Mouse (Mus musculus) T-cell, adult 2 months (primary cell): ENCODE measurements around the gene Irx5.

Source experiments
- DNase-seq: peaks from one replicate; pipeline ENCODE4 v3.0.0; 2022; ENCODE audit warnings: low spot score

Irx5 gene

DNA sequence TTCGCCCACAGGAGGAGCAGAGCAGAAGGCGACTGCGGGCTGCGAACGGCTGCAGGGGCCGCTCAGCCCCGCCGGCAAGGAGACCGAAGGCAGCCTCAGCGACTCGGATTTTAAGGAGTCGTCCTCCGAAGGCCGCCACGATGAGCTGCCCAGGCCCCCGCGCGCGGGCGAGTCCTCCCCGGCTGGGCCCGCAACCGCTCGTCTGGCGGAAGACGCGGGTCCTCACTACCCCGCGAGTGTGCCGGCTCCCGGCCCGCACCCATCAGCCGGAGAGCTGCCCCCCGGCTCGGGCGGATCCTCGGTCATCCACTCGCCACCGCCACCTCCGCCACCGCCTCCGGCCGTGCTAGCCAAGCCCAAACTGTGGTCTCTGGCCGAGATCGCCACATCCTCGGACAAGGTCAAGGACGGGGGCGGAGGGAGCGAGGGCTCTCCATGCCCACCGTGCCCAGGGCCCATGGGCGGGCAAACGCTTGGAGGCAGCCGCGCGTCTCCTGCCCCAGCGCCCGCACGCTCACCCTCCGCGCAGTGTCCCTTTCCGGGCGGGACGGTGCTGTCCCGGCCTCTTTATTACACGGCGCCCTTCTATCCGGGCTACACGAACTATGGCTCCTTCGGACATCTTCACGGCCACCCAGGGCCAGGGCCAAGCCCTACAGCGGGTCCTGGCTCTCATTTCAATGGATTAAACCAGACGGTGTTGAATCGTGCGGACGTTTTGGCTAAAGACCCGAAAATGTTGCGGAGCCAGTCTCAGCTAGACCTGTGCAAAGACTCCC, 2.8 kb downstream of the Irx5 start:
- no peak for DNase-seq

DNA sequence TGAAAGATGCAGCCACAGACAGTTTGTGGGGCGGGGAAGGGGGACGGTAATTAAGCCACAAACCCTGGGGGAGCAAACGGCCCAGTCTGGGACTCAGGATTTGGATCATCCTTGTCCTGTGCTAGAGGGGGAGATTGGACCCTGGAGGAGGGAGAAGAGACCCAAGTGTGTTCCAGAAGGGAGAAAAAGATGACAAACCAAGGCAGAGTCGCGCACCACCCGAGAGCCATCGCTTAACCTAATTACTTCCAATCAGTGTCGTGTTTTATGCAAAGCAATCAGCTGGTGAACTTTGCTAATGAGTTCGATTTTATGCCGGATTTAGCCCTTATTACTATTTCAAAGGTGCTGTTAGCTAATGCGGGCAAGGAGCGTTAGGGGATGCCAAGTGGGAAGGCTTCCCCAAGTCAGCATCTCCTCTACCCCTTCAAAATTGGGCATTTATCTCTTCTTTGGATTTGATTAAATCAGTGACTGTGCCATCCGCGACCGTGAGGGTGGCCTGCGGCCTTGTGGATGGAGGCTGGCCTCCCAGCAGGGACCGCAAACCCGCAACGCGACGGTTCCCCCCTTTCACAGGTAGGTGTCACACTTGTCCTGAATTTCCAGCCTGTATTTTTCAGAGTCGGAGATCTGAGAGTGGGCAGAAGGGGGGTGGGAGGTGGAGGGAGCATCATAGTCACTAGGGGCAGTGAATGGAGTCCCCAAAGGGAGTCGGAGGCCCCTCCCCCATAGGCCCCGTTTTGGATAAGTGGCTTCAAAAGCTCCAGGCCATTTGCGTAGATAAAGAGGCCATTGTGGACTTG, 4.3 kb downstream of the Irx5 start:
- no peak for DNase-seq

DNA sequence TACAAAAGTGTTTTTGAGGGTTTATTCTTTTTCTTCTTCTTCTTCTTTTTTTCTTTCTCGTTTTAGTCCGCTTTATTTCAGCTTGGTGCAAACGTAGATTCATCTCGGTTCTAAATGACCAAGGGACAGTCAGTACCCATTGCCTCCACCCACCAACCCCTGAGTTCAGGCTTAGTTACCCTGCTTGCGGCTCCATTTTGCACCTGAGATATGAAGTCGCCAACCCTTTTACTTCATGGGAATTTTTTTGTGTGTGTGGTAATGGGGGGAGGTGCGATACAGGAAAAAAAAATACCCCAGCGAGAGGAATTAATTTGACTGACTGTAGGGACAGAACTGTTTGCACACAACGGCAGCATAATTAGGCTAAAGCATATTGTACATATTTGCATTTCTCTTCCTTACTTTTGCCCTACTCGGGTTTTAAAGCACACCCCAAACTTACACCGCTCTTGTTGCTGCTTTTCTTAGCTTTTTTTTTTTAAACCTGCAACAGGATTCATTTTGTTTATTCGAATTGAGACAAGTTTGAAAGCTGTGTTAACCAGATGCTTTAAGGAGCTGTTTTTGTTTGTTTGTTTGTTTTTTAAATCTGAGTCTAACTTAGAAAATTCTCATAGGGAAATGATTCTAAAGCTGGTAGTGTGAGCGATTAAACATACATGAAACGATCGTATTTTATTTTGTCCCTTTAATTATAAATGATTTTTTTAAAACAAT, 5.1 kb downstream of the Irx5 start:
- DNase-seq, result no peak

DNA sequence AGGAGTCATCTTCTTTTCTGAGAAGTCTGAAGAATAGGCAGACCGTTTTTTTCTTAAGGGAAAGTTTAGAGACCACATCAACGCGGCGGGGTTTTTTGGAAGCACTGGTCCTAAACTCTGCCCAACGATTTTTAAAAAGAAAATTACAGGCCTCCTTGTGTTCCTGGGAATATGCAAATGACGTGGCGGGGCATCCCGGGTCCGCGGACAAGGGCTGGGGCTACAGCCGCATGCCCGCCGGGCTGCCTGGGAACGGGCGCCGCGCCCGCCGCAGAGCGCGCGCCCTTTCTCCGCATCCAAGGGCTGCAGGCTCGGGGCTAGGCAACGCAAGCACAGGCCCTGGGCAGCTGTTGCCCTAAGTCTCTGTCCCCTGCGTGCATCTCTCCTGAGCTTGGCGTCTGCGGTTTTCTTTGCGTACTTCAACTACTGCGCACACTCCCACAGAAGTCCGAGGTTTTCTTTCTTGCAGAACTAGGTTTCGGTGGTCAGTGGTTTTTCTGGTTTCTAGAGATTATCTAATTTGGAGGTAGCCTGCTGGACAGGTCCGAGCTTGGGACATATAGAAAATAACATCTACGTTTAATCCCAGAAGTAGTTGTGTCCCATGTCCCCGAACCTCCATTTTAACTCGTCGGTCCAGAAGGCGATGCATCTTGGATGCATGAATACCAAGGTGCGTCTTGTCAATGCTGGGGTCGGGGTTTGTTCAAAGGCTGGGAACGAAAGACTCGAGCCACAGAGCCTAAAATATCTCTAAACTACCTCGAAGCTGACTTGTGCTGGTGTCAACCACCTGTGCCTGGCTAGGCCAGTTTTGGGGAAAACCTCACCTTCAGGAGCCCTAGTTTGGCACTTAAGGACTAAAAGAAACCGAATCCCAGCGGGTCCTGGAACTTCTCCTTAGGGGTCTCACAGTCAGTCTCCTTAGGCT, 6.1 kb downstream of the Irx5 start:
- DNase-seq, result no peak

DNA sequence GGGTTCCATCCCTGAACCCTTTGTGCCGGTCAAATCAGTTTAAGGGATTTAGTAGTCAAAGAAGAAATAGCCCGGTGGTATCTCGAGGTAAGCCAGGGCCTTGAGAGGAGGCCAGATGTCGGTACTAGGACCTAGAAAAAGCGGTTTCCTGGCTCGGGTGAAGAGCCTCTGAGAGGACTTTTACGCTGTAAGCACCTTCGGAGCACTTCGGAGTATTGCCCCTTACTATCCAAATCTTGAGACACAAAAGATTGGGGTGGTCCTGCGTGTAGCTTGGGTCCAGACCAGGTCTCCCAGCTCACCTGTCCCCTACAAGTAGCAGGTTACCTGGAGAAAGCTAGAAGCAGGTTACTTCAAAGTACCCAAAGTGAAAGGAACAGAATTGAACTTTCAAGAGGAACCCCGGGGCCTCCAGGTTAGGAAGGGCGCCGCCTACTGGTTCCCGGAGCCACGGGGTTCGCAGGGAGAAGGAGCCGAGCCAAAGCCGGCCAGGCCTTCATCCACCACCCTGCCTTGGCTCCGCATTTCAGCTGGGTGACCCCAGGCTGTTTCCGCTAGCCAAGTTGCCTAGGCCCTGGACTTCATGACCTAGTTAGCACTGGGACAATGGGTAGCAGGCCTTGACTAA, 6.8 kb downstream of the Irx5 start:
- peak; percentile 48 for DNase-seq

DNA sequence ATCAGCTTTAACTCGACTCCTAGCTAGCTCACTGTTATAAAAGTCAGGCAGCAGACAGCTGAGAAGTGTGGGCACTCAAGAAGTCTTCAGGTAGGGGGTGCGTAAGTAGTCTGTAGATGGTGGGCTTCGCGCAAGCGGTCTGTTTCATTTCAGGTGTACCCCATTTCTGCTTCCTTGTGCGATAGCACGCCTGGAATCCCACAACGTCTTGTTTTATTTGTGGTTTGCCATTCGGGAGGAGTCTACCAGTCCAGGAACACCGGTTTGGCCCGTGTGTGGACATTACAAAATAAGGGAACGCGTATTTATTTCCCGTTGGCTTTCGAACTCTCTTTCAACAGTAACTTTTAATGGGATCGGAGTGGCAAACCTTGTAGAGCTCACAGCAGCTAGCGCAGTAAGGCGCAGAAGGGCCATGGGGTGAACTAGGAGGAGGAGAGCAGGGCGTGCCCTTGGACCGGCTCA, 7.4 kb downstream of the Irx5 start:
- no peak for DNase-seq

DNA sequence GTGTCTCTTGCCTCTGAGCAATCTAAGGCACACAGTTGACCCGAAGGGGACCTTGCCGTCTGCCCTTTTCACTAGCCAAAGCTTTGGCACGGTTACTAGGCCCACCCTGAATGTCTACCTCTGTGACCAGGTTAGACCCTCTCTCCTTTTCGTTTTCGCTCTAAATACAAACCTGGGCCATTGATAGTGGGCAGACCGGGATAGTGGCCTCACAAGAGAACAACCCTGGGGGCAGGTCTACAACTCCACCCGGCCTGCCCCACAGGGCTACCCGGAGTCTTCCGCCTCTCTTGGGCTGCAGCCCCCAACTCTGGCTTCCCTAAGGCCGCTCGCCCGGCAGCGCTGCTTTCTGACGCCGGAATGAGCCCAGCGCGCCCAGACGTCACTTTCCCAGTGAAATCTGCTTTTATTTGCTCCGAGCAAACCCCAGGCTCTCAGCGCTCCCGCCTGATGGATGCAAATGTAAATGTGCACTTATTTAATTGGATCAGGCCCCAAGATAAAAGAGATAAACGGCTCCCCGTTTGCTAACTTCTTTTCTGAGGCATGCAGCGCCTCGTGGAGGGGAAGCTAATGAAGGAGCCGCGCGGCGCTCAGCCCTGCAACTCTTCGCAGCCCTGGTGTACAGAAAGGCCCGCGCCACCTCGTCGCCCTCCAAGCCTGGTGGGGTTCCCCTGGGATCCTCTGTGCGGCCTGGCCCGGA, 8.0 kb downstream of the Irx5 start:
- DNase-seq, result no peak

DNA sequence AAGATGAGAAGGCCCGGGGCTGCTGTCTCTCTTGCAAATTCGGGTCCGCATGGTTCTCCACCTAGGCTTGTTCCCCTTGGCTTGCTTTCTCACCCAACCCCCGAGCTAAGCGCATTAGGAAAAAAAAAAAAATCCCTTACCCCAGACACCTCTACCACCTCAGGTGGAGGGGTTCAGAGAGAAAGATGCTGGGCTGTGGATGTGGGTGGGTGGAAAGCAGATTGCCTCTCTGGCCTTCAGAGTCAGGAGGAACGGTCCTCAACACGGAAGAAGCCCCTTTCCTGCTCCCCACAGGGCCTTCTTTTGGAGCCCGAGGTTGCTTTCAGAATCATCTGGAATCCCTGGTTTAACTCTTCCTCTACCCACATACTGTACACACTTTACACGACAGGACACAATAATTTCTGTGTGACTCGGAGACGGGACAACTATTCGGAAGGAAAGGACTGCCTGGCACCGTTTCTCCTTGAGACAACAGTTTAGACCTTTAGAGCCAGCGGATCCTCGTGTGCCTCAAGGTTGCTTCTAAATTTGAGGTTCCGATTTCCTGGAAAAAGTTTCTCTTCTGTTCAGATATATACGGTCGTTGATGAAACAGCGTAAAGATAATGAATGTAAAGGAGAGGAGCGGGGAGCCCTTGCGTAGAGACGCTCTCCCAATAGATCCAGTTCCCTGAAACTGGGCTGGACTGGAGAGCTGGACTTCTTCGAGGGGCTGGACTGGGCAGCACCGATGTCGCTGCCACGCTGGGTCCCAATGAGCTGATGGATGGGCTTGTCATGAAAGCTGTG, 8.7 kb downstream of the Irx5 start:
- no peak for DNase-seq

DNA sequence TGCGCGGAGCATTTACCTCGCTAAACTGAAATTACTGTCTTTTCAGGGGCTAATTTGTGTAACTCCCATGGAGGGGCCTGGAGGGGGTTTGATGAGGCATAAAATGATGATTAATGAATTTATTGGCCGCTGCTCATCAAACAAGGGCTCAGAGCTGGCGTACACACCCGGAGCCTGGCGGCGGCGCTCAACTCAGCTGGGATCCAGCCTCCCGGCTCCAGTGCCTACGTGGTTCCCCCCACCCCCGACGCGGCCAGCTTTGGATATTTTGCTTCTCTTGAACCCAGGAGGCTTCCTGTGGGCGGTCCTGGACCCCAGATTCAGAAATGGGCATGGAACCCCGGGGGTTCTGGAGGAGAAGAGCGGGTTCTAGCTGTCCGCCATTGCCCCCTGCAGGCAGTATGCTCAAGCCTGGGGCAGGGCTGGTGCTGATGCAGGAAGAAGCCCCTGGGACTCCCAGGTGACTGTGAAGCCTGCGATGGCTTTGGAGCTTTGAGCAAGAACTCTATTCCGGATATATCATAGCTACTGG, 9.4 kb downstream of the Irx5 start:
- DNase-seq, result peak; percentile 40

DNA sequence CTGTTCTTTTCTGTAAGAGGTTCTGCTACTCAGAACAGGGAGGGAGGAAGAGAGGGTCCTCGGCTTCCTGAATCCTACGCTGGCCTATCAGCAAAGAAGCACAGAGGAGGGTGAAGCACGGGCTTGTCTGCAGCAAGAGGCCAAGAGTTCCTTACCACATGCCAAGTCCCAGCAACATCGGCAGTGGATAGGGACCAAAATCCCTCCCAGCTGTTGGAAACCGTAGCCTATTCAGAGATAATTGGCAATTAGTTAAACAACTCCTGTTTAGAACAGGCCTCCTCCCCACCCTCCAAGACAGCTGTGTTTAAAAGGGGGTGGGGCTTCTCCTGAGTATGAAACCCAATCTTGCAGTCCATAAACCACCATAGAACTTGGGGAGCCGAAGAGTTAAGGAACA, 22.1 kb downstream of the Irx5 start:
- no peak for DNase-seq

DNA sequence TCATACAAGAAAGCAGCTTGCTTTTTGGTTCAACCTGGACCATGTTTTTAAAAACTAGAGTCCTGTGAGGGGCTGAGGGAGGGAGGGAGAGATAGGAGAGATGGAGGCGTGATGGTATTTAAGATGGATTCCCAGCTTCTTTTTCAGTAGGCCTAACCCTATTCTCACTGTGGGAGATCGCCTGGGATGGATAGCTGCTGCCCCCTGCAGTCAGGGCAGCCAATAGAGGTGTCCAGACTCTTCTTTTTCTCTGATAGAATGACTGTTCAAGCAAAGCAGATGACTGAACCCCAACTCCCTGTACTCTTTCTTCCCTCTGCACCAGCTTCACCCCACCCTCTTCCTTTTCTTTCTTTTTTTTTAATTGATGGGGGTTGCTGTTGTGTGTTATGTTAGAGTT, 23.1 kb downstream of the Irx5 start:
- DNase-seq, result no peak

DNA sequence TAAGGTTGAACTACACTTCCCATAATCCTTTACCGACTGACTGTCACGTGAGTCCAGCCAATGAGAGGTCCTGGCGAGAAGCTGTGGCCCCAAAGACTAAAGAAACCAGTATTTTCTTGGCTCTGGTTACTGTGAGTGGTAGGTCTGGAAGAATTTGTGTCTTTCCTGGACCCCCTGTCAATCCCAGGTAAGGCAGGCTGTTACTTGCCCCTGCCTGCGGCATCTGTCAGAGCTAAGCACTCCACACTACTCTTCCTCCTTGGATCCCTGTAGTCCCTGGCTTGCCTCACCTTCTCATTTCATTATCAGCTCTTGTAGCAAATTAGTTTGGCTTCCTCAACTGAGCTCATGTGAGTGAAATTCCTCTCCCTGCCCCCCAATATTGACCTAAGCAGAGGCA, 30.5 kb downstream of the Irx5 start:
- DNase-seq, result no peak

DNA sequence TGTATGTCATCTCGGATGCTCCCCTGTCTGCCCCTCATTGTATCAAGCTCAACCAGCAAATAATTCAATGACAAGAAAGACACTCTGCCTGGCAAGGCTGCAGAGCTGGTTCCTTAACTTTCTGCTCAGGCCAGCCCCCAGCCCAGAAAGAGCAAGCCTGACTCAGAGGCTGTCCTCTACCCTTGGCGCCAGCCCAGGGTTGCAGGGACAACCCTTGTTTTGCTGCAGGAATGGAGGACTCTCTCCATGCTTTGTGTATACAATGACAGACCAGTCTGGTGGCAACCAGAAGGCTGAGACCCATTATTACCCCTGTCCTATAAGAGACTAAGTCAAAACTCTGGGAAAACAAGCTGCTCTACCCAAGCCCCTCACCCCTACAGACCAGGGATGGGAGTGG, 46.8 kb downstream of the Irx5 start:
- DNase-seq, result no peak

DNA sequence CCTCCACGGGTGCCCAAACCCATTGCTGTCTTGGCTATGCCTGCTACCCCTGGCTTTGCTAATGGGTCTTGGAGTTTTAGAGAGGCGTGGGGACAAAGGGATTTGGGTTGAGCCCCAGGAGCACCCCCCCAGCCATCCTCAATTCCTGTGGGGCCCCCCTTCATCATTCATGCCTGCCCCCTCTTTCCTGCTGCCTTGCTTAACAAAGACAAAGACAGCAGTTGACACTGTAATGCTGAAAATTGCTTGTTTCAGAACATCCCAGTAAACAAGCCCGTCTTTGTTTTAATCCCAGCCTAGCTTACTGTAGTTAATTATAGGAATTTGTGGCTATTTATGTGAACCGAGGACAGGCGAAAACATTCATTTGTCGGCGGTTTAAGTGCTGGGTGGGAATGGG, 50.7 kb downstream of the Irx5 start:
- DNase-seq, result no peak

DNA sequence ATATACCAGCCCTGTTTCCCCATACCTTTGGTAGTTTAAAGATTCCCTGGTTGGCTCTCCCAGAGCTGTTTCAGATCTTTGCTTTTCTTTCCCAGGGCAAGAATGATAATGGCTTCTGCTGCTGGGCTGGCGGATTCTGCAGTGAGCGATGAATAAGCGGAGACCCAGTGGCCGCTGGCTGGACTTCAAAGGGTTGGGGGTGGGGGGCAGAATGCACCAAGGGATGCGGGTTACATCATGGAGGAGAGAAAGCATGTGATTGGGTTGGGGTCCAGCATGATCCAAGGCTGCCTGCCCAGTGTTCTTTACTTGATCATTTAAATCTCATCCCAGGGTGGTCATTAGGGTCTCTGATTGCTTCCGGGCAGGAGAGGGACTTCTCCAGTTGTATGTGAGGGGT, 56.2 kb downstream of the Irx5 start:
- no peak for DNase-seq

DNA sequence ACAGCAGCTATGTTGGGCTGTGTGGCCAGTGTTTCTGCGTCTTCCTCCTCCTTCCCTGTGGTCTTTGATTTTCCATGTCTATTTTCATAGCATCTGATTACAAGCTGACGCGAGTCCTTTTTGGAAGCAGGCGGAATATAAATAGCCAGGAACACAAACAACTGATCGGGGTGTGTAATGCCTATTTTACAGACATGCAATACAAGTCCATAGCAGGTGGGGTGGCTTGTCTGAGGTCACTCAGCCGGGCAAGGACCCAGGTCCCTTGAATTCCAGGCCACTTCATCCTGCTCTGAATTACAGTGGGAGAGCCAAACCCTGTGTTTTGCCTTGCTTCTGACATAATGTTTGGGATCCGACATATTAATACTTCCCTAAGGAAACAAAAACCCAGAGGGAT, 63.2 kb downstream of the Irx5 start:
- DNase-seq, result no peak
